Mouse (Mus musculus) sigmoid colon, adult 10 weeks (tissue): ENCODE results near the gene Gm28079. TPM values are rescaled to one million over a fixed set of nuclear protein-coding genes. Genes with fewer than 3 reads are reported as not detected.

Experiments used
- polyA plus RNA-seq: library from polyadenylated mRNA; stranded (reverse); fragments of 350-450 nt; fragmentation: Illumina TruSeq; extraction: RNeasy Lipid Tissue Mini Kit (QIAGEN cat#74804); gene quantifications from one replicate; pipeline ENCODE4 v1.2.3, GENCODE M21; 2014; ENCODE audit warnings: low read depth, low replicate concordance

The Gm28079 gene
- polyA plus RNA-seq = not detected

GRCm38 (mm10) chrY:70014799-70015198 is at the start of gene Gm28079:
Gene Gm28079, minus strand, starts transcription at chrY:70014899.

